Mouse (Mus musculus): ENCODE results near the gene Amh. TPM values are rescaled to one million over a fixed set of nuclear protein-coding genes. Genes with fewer than 3 reads are reported as not detected.

Gene Amh
- polyA plus RNA-seq, 1 experiment from 2014 or later, result not detected

- Histone ChIP-seq H3K4me3 (ENCODE audit: low read depth, low read length) (no peak overlapping the region), H3K9me3 (ENCODE audit: control insufficient read depth) (no peaks in the 10 kb centered on the region), H3K27me3 (replicated peaks; ENCODE audit: control insufficient read depth, insufficient read depth, low read length) (peaks cover 36% of the 10 kb centered on the region), H3K36me3 (ENCODE audit: control insufficient read depth, insufficient read depth) (peaks cover 18% of the 10 kb centered on the region), H3K27ac (ENCODE audit: low read depth, low read length) (no peak overlapping the region), H3K9ac (ENCODE audit: low read depth, low read length) (no peak overlapping the region), H3K4me1 (replicated peaks; ENCODE audit: control insufficient read depth, insufficient read depth, low read length) (peaks cover 7% of the 10 kb centered on the region; the same call in 1 of the 2 replicates), H3K4me2 (replicated peaks; ENCODE audit: low read depth) (no peak overlapping the region)
- 76% methylated on average over 7 of the region's 7 CpGs for WGBS
- no peak for ATAC-seq
- TF ChIP-seq CTCF (IDR thresholded peaks at IDR 0.05; ENCODE audit: low read depth), result no peak
These were observed 27.8 kb downstream of the Amh start for GRCm38 (mm10) chr10:80832818-80833217.

- no peak for ATAC-seq
- Histone ChIP-seq H3K27ac (ENCODE audit: low read depth, low read length) (no peak overlapping the region), H3K9me3 (ENCODE audit: control insufficient read depth) (no peaks in the 10 kb centered on the region), H3K27me3 (replicated peaks; ENCODE audit: control insufficient read depth, insufficient read depth, low read length) (peaks cover 36% of the 10 kb centered on the region), H3K9ac (ENCODE audit: low read depth, low read length) (no peak overlapping the region), H3K36me3 (ENCODE audit: control insufficient read depth, insufficient read depth) (no peaks in the 10 kb centered on the region), H3K4me3 (ENCODE audit: low read depth, low read length) (no peak overlapping the region), H3K4me2 (replicated peaks; ENCODE audit: low read depth) (no peak overlapping the region), H3K4me1 (replicated peaks; ENCODE audit: control insufficient read depth, insufficient read depth, low read length) (0 out of 2 replicates have a peak, but pooled peaks cover 3% of the 10 kb centered on the region)
- WGBS, result 53% methylated on average over 30 of the region's 30 CpGs
- TF ChIP-seq CTCF (IDR thresholded peaks at IDR 0.05; ENCODE audit: low read depth), result no peak
These were observed 30.6 kb downstream of the Amh start for GRCm38 (mm10) chr10:80835617-80836016.

- Histone ChIP-seq H3K27ac (ENCODE audit: low read depth, low read length) (no peak overlapping the region), H3K9me3 (ENCODE audit: control insufficient read depth) (no peaks in the 10 kb centered on the region), H3K4me3 (ENCODE audit: low read depth, low read length) (no peak overlapping the region), H3K4me1 (replicated peaks; ENCODE audit: control insufficient read depth, insufficient read depth, low read length) (no peaks in the 10 kb centered on the region), H3K36me3 (ENCODE audit: control insufficient read depth, insufficient read depth) (no peaks in the 10 kb centered on the region), H3K27me3 (replicated peaks; ENCODE audit: control insufficient read depth, insufficient read depth, low read length) (peaks cover 39% of the 10 kb centered on the region), H3K4me2 (replicated peaks; ENCODE audit: low read depth) (no peak overlapping the region), H3K9ac (ENCODE audit: low read depth, low read length) (no peak overlapping the region)
- no peak for TF ChIP-seq CTCF (IDR thresholded peaks at IDR 0.05; ENCODE audit: low read depth)
- ATAC-seq, result no peak
- WGBS, result 56% methylated on average over 7 of the region's 7 CpGs
These were observed 31.9 kb downstream of the Amh start for GRCm38 (mm10) chr10:80836949-80837379.

GRCm38 (mm10) chr10:80837827-80838226, 32.8 kb downstream of the Amh start:
- no peaks in the 10 kb centered on the region for H3K36me3 ChIP-seq (ENCODE audit: control insufficient read depth, insufficient read depth)
- WGBS, result 12% methylated on average over 2 of the region's 2 CpGs
- no peak overlapping the region for H3K9ac ChIP-seq (ENCODE audit: low read depth, low read length)
- H3K4me2 ChIP-seq (replicated peaks; ENCODE audit: low read depth), result no peak overlapping the region
- H3K27me3 ChIP-seq (replicated peaks; ENCODE audit: control insufficient read depth, insufficient read depth, low read length), result peaks cover 45% of the 10 kb centered on the region
- no peak for ATAC-seq
- H3K27ac ChIP-seq (ENCODE audit: low read depth, low read length), result no peak overlapping the region
- no peaks in the 10 kb centered on the region for H3K9me3 ChIP-seq (ENCODE audit: control insufficient read depth)
- TF ChIP-seq CTCF (IDR thresholded peaks at IDR 0.05; ENCODE audit: low read depth), result no peak
- H3K4me1 ChIP-seq (replicated peaks; ENCODE audit: control insufficient read depth, insufficient read depth, low read length), result no peaks in the 10 kb centered on the region
- no peak overlapping the region for H3K4me3 ChIP-seq (ENCODE audit: low read depth, low read length)

- no peak for TF ChIP-seq CTCF (IDR thresholded peaks at IDR 0.05; ENCODE audit: low read depth)
- 70% methylated on average over 2 of the region's 2 CpGs for WGBS
These were observed 33.4 kb downstream of the Amh start for GRCm38 (mm10) chr10:80838346-80838912.

GRCm38 (mm10) chr10:80839848-80840247, 34.8 kb downstream of the Amh start:
- H3K4me2 ChIP-seq (replicated peaks; ENCODE audit: low read depth), result no peak overlapping the region
- H3K9ac ChIP-seq (ENCODE audit: low read depth, low read length), result no peak overlapping the region
- peaks cover 49% of the 10 kb centered on the region for H3K27me3 ChIP-seq (replicated peaks; ENCODE audit: control insufficient read depth, insufficient read depth, low read length)
- H3K9me3 ChIP-seq (ENCODE audit: control insufficient read depth), result no peaks in the 10 kb centered on the region
- H3K27ac ChIP-seq (ENCODE audit: low read depth, low read length), result no peak overlapping the region
- H3K4me3 ChIP-seq (ENCODE audit: low read depth, low read length), result no peak overlapping the region
- TF ChIP-seq CTCF (IDR thresholded peaks at IDR 0.05; ENCODE audit: low read depth), result no peak
- H3K4me1 ChIP-seq (replicated peaks; ENCODE audit: control insufficient read depth, insufficient read depth, low read length), result no peaks in the 10 kb centered on the region
- no peaks in the 10 kb centered on the region for H3K36me3 ChIP-seq (ENCODE audit: control insufficient read depth, insufficient read depth)
- ATAC-seq, result no peak
- WGBS, result 53% methylated on average over 6 of the region's 6 CpGs

More at GRCm38 (mm10) chr10:80838346-80838912, 33.4 kb downstream of the Amh start:
- H3K4me2 ChIP-seq (replicated peaks; ENCODE audit: low read depth), result no peak overlapping the region
- no peaks in the 10 kb centered on the region for H3K36me3 ChIP-seq (ENCODE audit: control insufficient read depth, insufficient read depth)
- no peaks in the 10 kb centered on the region for H3K9me3 ChIP-seq (ENCODE audit: control insufficient read depth)
- no peaks in the 10 kb centered on the region for H3K4me1 ChIP-seq (replicated peaks; ENCODE audit: control insufficient read depth, insufficient read depth, low read length)
- H3K27ac ChIP-seq (ENCODE audit: low read depth, low read length), result no peak overlapping the region
- no peak for ATAC-seq
- no peak overlapping the region for H3K4me3 ChIP-seq (ENCODE audit: low read depth, low read length)
- peaks cover 50% of the 10 kb centered on the region for H3K27me3 ChIP-seq (replicated peaks; ENCODE audit: control insufficient read depth, insufficient read depth, low read length)
- H3K9ac ChIP-seq (ENCODE audit: low read depth, low read length), result no peak overlapping the region
